Mouse (Mus musculus): ENCODE measurements around the gene Ell2.

- TF ChIP-seq CTCF (IDR thresholded peaks at IDR 0.05; ENCODE audit: low read depth, low read length): no peak
- no peak for TF ChIP-seq POLR2A (IDR thresholded peaks at IDR 0.05; ENCODE audit: insufficient read depth, low read length)
Measured at GRCm38 (mm10) chr13:75702814-75703213, 3.7 kb upstream of the Ell2 start.
